Mouse (Mus musculus) heart, embryonic 13.5 days (tissue): ENCODE results near the gene Best1. TPM values are rescaled to one million over a fixed set of nuclear protein-coding genes. Genes with fewer than 3 reads are reported as not detected.

Experiments
- ATAC-seq: fragments of 200-750 bp; cut with Nextera tagmentation; 2 replicates; pipeline ENCODE4 v1.8.0; 2017; ENCODE audit warnings: moderate TSS enrichment; ENCODE audit not compliant: insufficient number of reproducible peaks, low FRiP score, low TSS enrichment; ENCODE audit errors: extremely low read depth
- H3K27ac ChIP-seq: fragments of 300-500 bp; sonication (generic); replicated peaks from 2 replicates; pipeline ENCODE4 v1.5.1; 2015; ENCODE audit warnings: moderate library complexity, mild to moderate bottlenecking, inconsistent platforms
- H3K27me3 ChIP-seq: fragments of 300-500 bp; sonication (generic); replicated peaks from 2 replicates; pipeline ENCODE4 v1.6.1; 2015; ENCODE audit warnings: mild to moderate bottlenecking, inconsistent platforms
- H3K36me3 ChIP-seq: fragments of 300-500 bp; sonication (generic); 2 replicates; pipeline ENCODE4 v1.6.1; 2015; ENCODE audit warnings: mild to moderate bottlenecking, inconsistent platforms
- H3K4me1 ChIP-seq: fragments of 300-500 bp; sonication (generic); 2 replicates; pipeline ENCODE4 v1.6.1; 2015; ENCODE audit warnings: inconsistent platforms
- H3K4me2 ChIP-seq: fragments of 300-500 bp; sonication (generic); 2 replicates; pipeline ENCODE4 v1.6.1; 2015; ENCODE audit warnings: inconsistent platforms, mild to moderate bottlenecking, moderate library complexity
- H3K4me3 ChIP-seq: fragments of 300-500 bp; sonication (generic); 2 replicates; pipeline ENCODE4 v1.5.1; 2015; ENCODE audit warnings: moderate library complexity, mild to moderate bottlenecking, inconsistent platforms
- H3K9ac ChIP-seq: fragments of 300-500 bp; sonication (generic); 2 replicates; pipeline ENCODE4 v1.6.1; 2015; ENCODE audit warnings: inconsistent platforms, mild to moderate bottlenecking, moderate library complexity
- H3K9me3 ChIP-seq: fragments of 300-500 bp; sonication (generic); 2 replicates; pipeline ENCODE4 v1.6.1; 2016; ENCODE audit warnings: inconsistent platforms
- WGBS: fragments of 180-500 bp; shearing (Covaris S2); methylation state at CpG from one replicate; pipeline ENCODE4 v1.1.7; 2015; ENCODE audit warnings: mixed read lengths; 5-methylcytosine and 5-hydroxymethylcytosine counted together
- polyA plus RNA-seq: library from polyadenylated mRNA; unstranded; fragments of >200 nt; fragmentation: Nextera tagmentation; extraction: Ambion mirVana; gene quantifications from 2 replicates; pipeline ENCODE4 v1.2.1, GENCODE M21; 2015

Gene Best1
- polyA plus RNA-seq, 1 experiment from 2014 or later, result 0.27 TPM

GRCm38 (mm10) chr19:10022414-10023303 is 21.2 kb upstream of the Best1 start:
- Histone ChIP-seq H3K27ac (peak overlapping the region; percentile 87), H3K36me3 (peaks cover 12% of the 10 kb centered on the region), H3K9ac (peak overlapping the region; percentile 52; the same call in 1 of the 2 replicates), H3K4me3 (no peak overlapping the region), H3K27me3 (no peaks in the 10 kb centered on the region), H3K9me3 (no peaks in the 10 kb centered on the region), H3K4me1 (peaks cover 79% of the 10 kb centered on the region), H3K4me2 (peak overlapping the region; percentile 42; the same call in 1 of the 2 replicates)
- ATAC-seq, result no peak
- WGBS, result 74% methylated on average over 5 of the region's 5 CpGs

DNA sequence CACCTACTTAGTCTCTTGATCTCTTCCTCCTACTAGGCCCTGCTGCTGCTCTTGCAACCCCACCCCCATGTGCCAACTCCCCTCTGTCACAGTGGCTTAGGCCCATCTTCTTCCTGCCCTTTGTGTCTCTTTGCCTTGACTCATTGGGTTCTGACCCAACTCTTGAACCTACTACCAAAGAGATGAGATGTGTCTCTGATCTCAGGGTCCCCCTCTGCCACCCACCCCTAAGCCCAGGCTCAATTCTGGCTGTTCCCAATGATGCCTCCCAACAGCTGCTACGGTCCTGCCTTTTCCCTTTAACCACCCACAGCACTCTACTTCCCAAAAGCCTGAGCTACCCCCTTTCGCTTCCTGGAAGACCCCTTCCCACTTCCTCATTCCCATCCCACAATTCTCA is 20.5 kb upstream of the Best1 start:
- Histone ChIP-seq H3K27ac (peak overlapping the region; percentile 43), H3K36me3 (peaks cover 6% of the 10 kb centered on the region), H3K9me3 (no peaks in the 10 kb centered on the region), H3K4me3 (no peak overlapping the region), H3K27me3 (no peaks in the 10 kb centered on the region), H3K9ac (peak overlapping the region; percentile 52), H3K4me1 (peaks cover 86% of the 10 kb centered on the region), H3K4me2 (peak overlapping the region; percentile 42; the same call in 1 of the 2 replicates)
- 86% methylated on average over 2 of the region's 2 CpGs for WGBS
- no peak for ATAC-seq

GRCm38 (mm10) chr19:10019214-10019760 is 17.9 kb upstream of the Best1 start:
- WGBS, result 66% methylated on average over 4 of the region's 4 CpGs
- no peaks in the 10 kb centered on the region for H3K9me3 ChIP-seq
- no peaks in the 10 kb centered on the region for H3K36me3 ChIP-seq
- H3K4me1 ChIP-seq, result peaks cover 86% of the 10 kb centered on the region
- peak overlapping the region; percentile 90 for H3K4me2 ChIP-seq
- no peak for ATAC-seq
- H3K9ac ChIP-seq, result peak overlapping the region; percentile 91
- peak overlapping the region; percentile 96; the same call in 1 of the 2 replicates for H3K27ac ChIP-seq
- H3K4me3 ChIP-seq, result peak overlapping the region; percentile 72
- no peaks in the 10 kb centered on the region for H3K27me3 ChIP-seq

DNA sequence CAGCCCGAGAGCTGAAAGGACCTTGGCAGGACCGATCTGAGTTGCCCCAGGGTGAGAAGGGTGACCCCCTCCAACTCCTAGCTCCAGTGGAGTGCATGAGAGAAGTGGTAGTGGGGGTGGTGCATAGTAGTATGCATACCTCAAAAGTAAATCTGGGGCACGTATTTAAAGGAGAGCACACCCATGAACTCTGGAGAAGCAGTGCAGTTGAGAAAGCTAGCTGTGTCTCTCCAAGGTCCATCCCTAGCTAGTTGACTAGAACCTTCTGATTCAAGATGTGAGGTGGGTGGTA is 17.0 kb upstream of the Best1 start:
- Histone ChIP-seq H3K27ac (peak overlapping the region; percentile 96), H3K4me1 (peaks cover 86% of the 10 kb centered on the region), H3K9me3 (no peaks in the 10 kb centered on the region), H3K4me3 (peak overlapping the region; percentile 72), H3K4me2 (peak overlapping the region; percentile 90), H3K27me3 (no peaks in the 10 kb centered on the region), H3K9ac (peak overlapping the region; percentile 91), H3K36me3 (no peaks in the 10 kb centered on the region)
- ATAC-seq, result 0 out of 2 replicates have a peak, but pooled peaks have one; percentile 9
- 1% methylated on average over 3 of the region's 3 CpGs for WGBS

GRCm38 (mm10) chr19:10017637-10018526 is 16.4 kb upstream of the Best1 start:
- H3K9me3 ChIP-seq, result no peaks in the 10 kb centered on the region
- H3K4me1 ChIP-seq, result peaks cover 86% of the 10 kb centered on the region
- WGBS, result 6% methylated on average over 44 of the region's 44 CpGs
- peak overlapping the region; percentile 90 for H3K4me2 ChIP-seq
- H3K27me3 ChIP-seq, result no peaks in the 10 kb centered on the region
- no peaks in the 10 kb centered on the region for H3K36me3 ChIP-seq
- H3K27ac ChIP-seq, result peak overlapping the region; percentile 96
- ATAC-seq, result peak; percentile 92
- peak overlapping the region; percentile 72 for H3K4me3 ChIP-seq
- peak overlapping the region; percentile 91 for H3K9ac ChIP-seq

GRCm38 (mm10) chr19:10016151-10016550 is 14.7 kb upstream of the Best1 start:
- Histone ChIP-seq H3K27me3 (no peaks in the 10 kb centered on the region), H3K4me1 (peaks cover 84% of the 10 kb centered on the region), H3K4me2 (peak overlapping the region; percentile 90), H3K4me3 (peak overlapping the region; percentile 72), H3K9me3 (no peaks in the 10 kb centered on the region), H3K27ac (peak overlapping the region; percentile 96), H3K9ac (peak overlapping the region; percentile 40; the same call in 1 of the 2 replicates), H3K36me3 (no peaks in the 10 kb centered on the region)
- 55% methylated on average over 4 of the region's 4 CpGs for WGBS
- no peak for ATAC-seq

- H3K27ac ChIP-seq, result peak overlapping the region; percentile 96
- H3K9ac ChIP-seq, result peak overlapping the region; percentile 67
Measured at GRCm38 (mm10) chr19:10015442-10015841, 14.0 kb upstream of the Best1 start.

GRCm38 (mm10) chr19:10014824-10015223 is 13.4 kb upstream of the Best1 start:
- H3K4me3 ChIP-seq, result peak overlapping the region; percentile 72

More at GRCm38 (mm10) chr19:10015442-10015841, 14.0 kb upstream of the Best1 start:
- H3K4me2 ChIP-seq, result peak overlapping the region; percentile 90
- H3K9me3 ChIP-seq, result no peaks in the 10 kb centered on the region
- H3K36me3 ChIP-seq, result no peaks in the 10 kb centered on the region
- no peak for ATAC-seq
- peak overlapping the region; percentile 72 for H3K4me3 ChIP-seq
- no peaks in the 10 kb centered on the region for H3K27me3 ChIP-seq
- 39% methylated on average over 4 of the region's 4 CpGs for WGBS
- H3K4me1 ChIP-seq, result peaks cover 79% of the 10 kb centered on the region

DNA sequence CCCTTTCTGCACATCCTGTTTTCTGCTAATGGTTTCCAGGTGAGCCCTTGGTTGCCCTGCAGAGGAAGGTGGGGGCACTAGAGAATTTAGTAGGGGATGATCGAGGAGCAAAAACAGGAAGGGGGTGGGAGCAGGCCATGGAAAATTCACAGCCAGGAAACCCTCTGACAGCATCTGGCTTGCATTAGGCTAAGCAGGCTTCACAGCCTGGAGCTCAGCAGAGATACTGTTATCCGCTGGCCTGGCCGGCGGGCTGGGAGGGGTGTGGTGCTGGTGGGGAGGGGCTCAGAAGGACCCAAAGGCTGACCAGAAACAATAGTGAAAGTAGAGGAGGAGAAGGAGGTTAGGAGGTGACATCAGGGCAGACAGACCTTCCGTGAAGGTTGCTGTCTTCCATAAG is 12.5 kb upstream of the Best1 start:
- peak overlapping the region; percentile 96 for H3K27ac ChIP-seq
- ATAC-seq, result no peak
- peak overlapping the region; percentile 54; the same call in 1 of the 2 replicates for H3K9ac ChIP-seq

More at GRCm38 (mm10) chr19:10014824-10015223, 13.4 kb upstream of the Best1 start:
- H3K9me3 ChIP-seq, result no peaks in the 10 kb centered on the region
- no peaks in the 10 kb centered on the region for H3K36me3 ChIP-seq
- no peak; the same call in 1 of the 2 replicates for ATAC-seq
- H3K4me1 ChIP-seq, result peaks cover 75% of the 10 kb centered on the region
- H3K27me3 ChIP-seq, result no peaks in the 10 kb centered on the region
- H3K9ac ChIP-seq, result peak overlapping the region; percentile 67
- peak overlapping the region; percentile 90 for H3K4me2 ChIP-seq
- peak overlapping the region; percentile 96 for H3K27ac ChIP-seq
- 41% methylated on average over 13 of the region's 13 CpGs for WGBS

GRCm38 (mm10) chr19:10013348-10013747 is 11.9 kb upstream of the Best1 start:
- WGBS, result 16% methylated on average over 3 of the region's 3 CpGs
- Histone ChIP-seq H3K4me1 (peaks cover 61% of the 10 kb centered on the region), H3K4me3 (no peak overlapping the region), H3K4me2 (peak overlapping the region; percentile 90), H3K9ac (peak overlapping the region; percentile 54), H3K9me3 (no peaks in the 10 kb centered on the region), H3K36me3 (no peaks in the 10 kb centered on the region), H3K27ac (peak overlapping the region; percentile 96), H3K27me3 (no peaks in the 10 kb centered on the region)
- ATAC-seq, result no peak

More for the DNA sequence above, 12.5 kb upstream of the Best1 start:
- no peak overlapping the region for H3K4me3 ChIP-seq
- WGBS, result 11% methylated on average over 5 of the region's 5 CpGs
- peaks cover 66% of the 10 kb centered on the region for H3K4me1 ChIP-seq
- no peaks in the 10 kb centered on the region for H3K9me3 ChIP-seq
- no peaks in the 10 kb centered on the region for H3K36me3 ChIP-seq
- H3K27me3 ChIP-seq, result no peaks in the 10 kb centered on the region
- peak overlapping the region; percentile 90 for H3K4me2 ChIP-seq
